In genomic region chr11:100395200-100395599, GRCm38 (mm10) we compare ENCODE assay signal across 8 mouse cellular contexts. TPM values are rescaled to one million over a fixed set of nuclear protein-coding genes. Genes with fewer than 3 reads are reported as not detected.
DNase-seq lines count a peak whose midpoint lies in the region; ATAC-seq lines count a peak whose summit lies in the region.

No protein-coding gene starts in this region.

- no peaks in the 10 kb centered on the region for H3K27me3 ChIP-seq in intestine, embryonic 14.5 days (replicated peaks; ENCODE audit: control insufficient read depth, insufficient read depth, low read length)
- H3K27me3 ChIP-seq in liver, embryonic 15.5 days = peaks cover 47% of the 10 kb centered on the region
- H3K27me3 ChIP-seq in stomach, embryonic 14.5 days (ENCODE audit: control insufficient read depth, insufficient read depth, low read length) = no peaks in the 10 kb centered on the region

- H3K36me3 ChIP-seq in intestine, embryonic 14.5 days (ENCODE audit: control insufficient read depth, insufficient read depth, low read length) = no peaks in the 10 kb centered on the region
- no peaks in the 10 kb centered on the region for H3K36me3 ChIP-seq in liver, embryonic 15.5 days (replicated peaks)
- no peaks in the 10 kb centered on the region for H3K36me3 ChIP-seq in stomach, embryonic 14.5 days (ENCODE audit: control insufficient read depth, insufficient read depth, low read length)

- no peaks in the 10 kb centered on the region for H3K9me3 ChIP-seq in intestine, embryonic 14.5 days (ENCODE audit: control insufficient read depth, low read length)
- no peaks in the 10 kb centered on the region for H3K9me3 ChIP-seq in liver, embryonic 15.5 days (replicated peaks)
- no peaks in the 10 kb centered on the region for H3K9me3 ChIP-seq in stomach, embryonic 14.5 days (ENCODE audit: control insufficient read depth, low read depth, low read length)

- WGBS in intestine, embryonic 14.5 days = 25% methylated on average over 11 of the region's 11 CpGs
- 7% methylated on average over 11 of the region's 11 CpGs for WGBS in liver, embryonic 15.5 days (ENCODE audit: insufficient replicate concordance)
- 19% methylated on average over 10 of the region's 11 CpGs for WGBS in stomach, embryonic 14.5 days

- ATAC-seq in intestine, embryonic 14.5 days (replicated peaks; ENCODE audit: low FRiP score, low TSS enrichment, low read depth) = no peak; the same call in 1 of the 2 replicates
- ATAC-seq in liver, embryonic 15.5 days (ENCODE audit: insufficient read depth) = no peak
- no peak for ATAC-seq in stomach, embryonic 14.5 days (ENCODE audit: insufficient number of reproducible peaks, insufficient read depth, low FRiP score, low read depth)
- no peak for ATAC-seq in erythroblast, adult 5-6 weeks (replicated peaks; ENCODE audit: low FRiP score, poor library complexity, severe bottlenecking)

- DNase-seq in ES-CJ7 (ENCODE audit: low read depth, low spot score) = peak; percentile 58
- peak; percentile 77 for DNase-seq in gastrocnemius, postnatal 14 days
- DNase-seq in intestine, embryonic 14.5 days (ENCODE audit: low spot score) = no peak
- no peak for DNase-seq in thymus, postnatal 25 days

- peaks cover 34% of the 10 kb centered on the region for H3K4me1 ChIP-seq in brown adipose tissue, adult 24 weeks (ENCODE audit: control insufficient read depth, insufficient read depth, insufficient read length, low read length)
- peaks cover 44% of the 10 kb centered on the region for H3K4me1 ChIP-seq in intestine, embryonic 14.5 days (replicated peaks; ENCODE audit: control insufficient read depth, insufficient read depth, low read length)
- peaks cover 74% of the 10 kb centered on the region for H3K4me1 ChIP-seq in liver, embryonic 15.5 days (replicated peaks)
- peaks cover 61% of the 10 kb centered on the region for H3K4me1 ChIP-seq in stomach, embryonic 14.5 days (ENCODE audit: control insufficient read depth, insufficient read depth, low read length)

- H3K4me2 ChIP-seq in intestine, embryonic 14.5 days (ENCODE audit: low read length) = peak overlapping the region; percentile 81
- peak overlapping the region; percentile 71 for H3K4me2 ChIP-seq in liver, embryonic 15.5 days
- H3K4me2 ChIP-seq in stomach, embryonic 14.5 days (replicated peaks; ENCODE audit: low read depth, low read length) = peak overlapping the region; percentile 78

- intact Hi-C loops in gastrocnemius, postnatal 14 days (cut with DNase I; ENCODE audit: low total_unique reads) = no loop called here

- no peak overlapping the region for H3K9ac ChIP-seq in intestine, embryonic 14.5 days (ENCODE audit: low read length)
- no peak overlapping the region for H3K9ac ChIP-seq in liver, embryonic 15.5 days
- H3K9ac ChIP-seq in stomach, embryonic 14.5 days (replicated peaks; ENCODE audit: low read depth, low read length) = no peak overlapping the region

- H3K4me3 ChIP-seq in brown adipose tissue, adult 24 weeks (ENCODE audit: insufficient read depth, low read depth, low read length) = peak overlapping the region; percentile 86
- H3K4me3 ChIP-seq in intestine, embryonic 14.5 days (ENCODE audit: low read depth, low read length) = peak overlapping the region; percentile 78
- H3K4me3 ChIP-seq in liver, embryonic 15.5 days (replicated peaks) = peak overlapping the region; percentile 62
- peak overlapping the region; percentile 76 for H3K4me3 ChIP-seq in stomach, embryonic 14.5 days (ENCODE audit: low read depth, low read length)

- H3K27ac ChIP-seq in brown adipose tissue, adult 24 weeks (replicated peaks; ENCODE audit: low read depth, low read length) = peak overlapping the region; percentile 95
- H3K27ac ChIP-seq in intestine, embryonic 14.5 days (ENCODE audit: low read depth) = peak overlapping the region; percentile 88
- no peak overlapping the region for H3K27ac ChIP-seq in liver, embryonic 15.5 days (replicated peaks)
- H3K27ac ChIP-seq in stomach, embryonic 14.5 days (ENCODE audit: low read length) = peak overlapping the region; percentile 90; the same call in 1 of the 2 replicates

RNA-seq across cellular contexts. Expression of gene Jup, which starts 2.4 kb away (rescaled TPM):
- polyA plus RNA-seq in brown adipose tissue, adult 24 weeks (2012; ENCODE audit: insufficient read depth, insufficient read length, missing spikeins) = 24.9 and 31.0 TPM in 2 replicates
- 10 to 100 TPM; 88.5 to 89.4 TPM for total RNA-seq in gastrocnemius, postnatal 14 days (2021)
- 93.4 and 106 TPM in 2 replicates for polyA plus RNA-seq in intestine, embryonic 14.5 days (2014; fragmentation: Nextera tagmentation; extraction: Ambion mirVana)
- 14.0 and 15.7 TPM in 2 replicates for polyA plus RNA-seq in liver, embryonic 15.5 days (2015; fragmentation: Nextera tagmentation; extraction: Ambion mirVana)
- polyA plus RNA-seq in stomach, embryonic 14.5 days (2014; fragmentation: Nextera tagmentation; extraction: Ambion mirVana) = 131 and 139 TPM in 2 replicates
- total RNA-seq in erythroblast, adult 5-6 weeks (2015; ENCODE audit: low replicate concordance) = 1.5 and 2.3 TPM in 2 replicates
- total RNA-seq in erythroblast, adult 5-6 weeks (2017; ENCODE audit: low replicate concordance) = 0.28 and 1.8 TPM in 2 replicates

RNA-seq across cellular contexts. Expression of gene P3h4, which starts 19.4 kb away (rescaled TPM):
- 5.7 and 9.8 TPM in 2 replicates for polyA plus RNA-seq in brown adipose tissue, adult 24 weeks (2012; ENCODE audit: insufficient read depth, insufficient read length, missing spikeins)
- 10 to 100 TPM; 10.9 to 12.0 TPM for total RNA-seq in gastrocnemius, postnatal 14 days (2021)
- polyA plus RNA-seq in intestine, embryonic 14.5 days (2014; fragmentation: Nextera tagmentation; extraction: Ambion mirVana) = 54.8 and 55.3 TPM in 2 replicates
- polyA plus RNA-seq in liver, embryonic 15.5 days (2015; fragmentation: Nextera tagmentation; extraction: Ambion mirVana) = 3.6 and 4.0 TPM in 2 replicates
- 68.0 and 68.9 TPM in 2 replicates for polyA plus RNA-seq in stomach, embryonic 14.5 days (2014; fragmentation: Nextera tagmentation; extraction: Ambion mirVana)
- not detected in 2 replicates for total RNA-seq in erythroblast, adult 5-6 weeks (2015; ENCODE audit: low replicate concordance)
- not detected in 2 replicates for total RNA-seq in erythroblast, adult 5-6 weeks (2017; ENCODE audit: low replicate concordance)

RNA-seq across cellular contexts. Expression of gene Fkbp10, which starts 20.3 kb away (rescaled TPM):
- polyA plus RNA-seq in brown adipose tissue, adult 24 weeks (2012; ENCODE audit: insufficient read depth, insufficient read length, missing spikeins) = 1.7 and 3.3 TPM in 2 replicates
- total RNA-seq in gastrocnemius, postnatal 14 days (2021) = 10 to 100 TPM; 26.1 to 31.3 TPM
- polyA plus RNA-seq in intestine, embryonic 14.5 days (2014; fragmentation: Nextera tagmentation; extraction: Ambion mirVana) = 86.2 and 89.7 TPM in 2 replicates
- polyA plus RNA-seq in liver, embryonic 15.5 days (2015; fragmentation: Nextera tagmentation; extraction: Ambion mirVana) = 7.8 and 8.5 TPM in 2 replicates
- 106 and 108 TPM in 2 replicates for polyA plus RNA-seq in stomach, embryonic 14.5 days (2014; fragmentation: Nextera tagmentation; extraction: Ambion mirVana)
- not detected in 2 replicates for total RNA-seq in erythroblast, adult 5-6 weeks (2015; ENCODE audit: low replicate concordance)
- not detected in 2 replicates for total RNA-seq in erythroblast, adult 5-6 weeks (2017; ENCODE audit: low replicate concordance)

RNA-seq across cellular contexts. Expression of gene Hap1, which starts 39.3 kb away (rescaled TPM):
- polyA plus RNA-seq in brown adipose tissue, adult 24 weeks (2012; ENCODE audit: insufficient read depth, insufficient read length, missing spikeins) = not detected in 2 replicates
- under 1 TPM; 0.66 to 0.82 TPM for total RNA-seq in gastrocnemius, postnatal 14 days (2021)
- polyA plus RNA-seq in intestine, embryonic 14.5 days (2014; fragmentation: Nextera tagmentation; extraction: Ambion mirVana) = 10.2 and 11.1 TPM in 2 replicates
- 0.33 and 0.45 TPM in 2 replicates for polyA plus RNA-seq in liver, embryonic 15.5 days (2015; fragmentation: Nextera tagmentation; extraction: Ambion mirVana)
- polyA plus RNA-seq in stomach, embryonic 14.5 days (2014; fragmentation: Nextera tagmentation; extraction: Ambion mirVana) = 10.8 and 12.3 TPM in 2 replicates
- total RNA-seq in erythroblast, adult 5-6 weeks (2015; ENCODE audit: low replicate concordance) = not detected in 2 replicates
- not detected in 2 replicates for total RNA-seq in erythroblast, adult 5-6 weeks (2017; ENCODE audit: low replicate concordance)

RNA-seq across cellular contexts. Expression of gene Nt5c3b, which starts 46.4 kb away (rescaled TPM):
- 14.7 and 16.3 TPM in 2 replicates for polyA plus RNA-seq in brown adipose tissue, adult 24 weeks (2012; ENCODE audit: insufficient read depth, insufficient read length, missing spikeins)
- 10 to 100 TPM; 13.2 to 13.3 TPM for total RNA-seq in gastrocnemius, postnatal 14 days (2021)
- polyA plus RNA-seq in intestine, embryonic 14.5 days (2014; fragmentation: Nextera tagmentation; extraction: Ambion mirVana) = 117 and 126 TPM in 2 replicates
- 16.5 and 17.7 TPM in 2 replicates for polyA plus RNA-seq in liver, embryonic 15.5 days (2015; fragmentation: Nextera tagmentation; extraction: Ambion mirVana)
- polyA plus RNA-seq in stomach, embryonic 14.5 days (2014; fragmentation: Nextera tagmentation; extraction: Ambion mirVana) = 121 and 126 TPM in 2 replicates
- total RNA-seq in erythroblast, adult 5-6 weeks (2015; ENCODE audit: low replicate concordance) = 2.1 and 10.0 TPM in 2 replicates
- 1.7 and 6.3 TPM in 2 replicates for total RNA-seq in erythroblast, adult 5-6 weeks (2017; ENCODE audit: low replicate concordance)

Comparison
In these comparisons a context has a peak if more than half of its experiments do, and no peak if none do; other contexts are left out.
1. DNase-seq: peak in ES-CJ7 (single experiment) and gastrocnemius, postnatal 14 days (single experiment); none in intestine, embryonic 14.5 days (single experiment) and thymus, postnatal 25 days (single experiment).
2. Peak in every context shown above with its lines, with median percentiles within 50 percentile points of each other: H3K4me3 ChIP-seq and H3K4me2 ChIP-seq.